Mouse (Mus musculus) left cerebral cortex, adult 6 months (tissue): ENCODE measurements around the gene Gtsf1l. TPM values are rescaled to one million over a fixed set of nuclear protein-coding genes. Genes with fewer than 3 reads are reported as not detected.

ENCODE experiments used
- long read RNA-seq, 2 experiments: library from polyadenylated mRNA; unstranded; transcript quantifications; one replicate each; pipeline ENCODE4 v2.0.0; 2019 to 2020
- polyA plus RNA-seq: library from polyadenylated mRNA; unstranded; fragments of <200 nt; fragmentation: Nextera tagmentation; gene quantifications from 2 replicates; pipeline ENCODE4 v1.2.3, GENCODE M21; 2021

Gtsf1l gene
- polyA plus RNA-seq = not detected in 2 replicates
- long read RNA-seq, experiment 1 = 0 reads
- long read RNA-seq, experiment 2 = 0 reads

DNA sequence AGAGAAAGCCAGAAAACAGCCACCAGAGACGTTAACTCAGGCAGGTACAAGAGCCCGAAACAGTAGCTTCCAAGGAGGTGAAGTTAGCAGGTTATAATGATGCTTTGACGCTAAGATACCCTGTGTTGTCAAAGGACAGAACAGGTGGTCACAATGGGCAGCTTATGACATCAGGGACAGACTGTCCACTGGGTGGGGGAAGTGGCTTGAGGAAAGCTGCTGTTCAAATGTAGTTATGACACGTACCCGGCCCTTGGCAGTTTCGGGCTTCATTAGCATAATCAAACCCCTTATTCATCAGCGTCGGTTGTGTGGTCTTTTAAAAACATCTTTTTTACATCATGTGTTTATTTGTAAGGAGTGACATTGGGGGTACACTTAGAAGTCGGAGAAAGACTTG lies at the start of gene Gtsf1l:
Gene Gtsf1l (minus strand): TSS at position 128 of the 400 bp plus-strand sequence.

DNA sequence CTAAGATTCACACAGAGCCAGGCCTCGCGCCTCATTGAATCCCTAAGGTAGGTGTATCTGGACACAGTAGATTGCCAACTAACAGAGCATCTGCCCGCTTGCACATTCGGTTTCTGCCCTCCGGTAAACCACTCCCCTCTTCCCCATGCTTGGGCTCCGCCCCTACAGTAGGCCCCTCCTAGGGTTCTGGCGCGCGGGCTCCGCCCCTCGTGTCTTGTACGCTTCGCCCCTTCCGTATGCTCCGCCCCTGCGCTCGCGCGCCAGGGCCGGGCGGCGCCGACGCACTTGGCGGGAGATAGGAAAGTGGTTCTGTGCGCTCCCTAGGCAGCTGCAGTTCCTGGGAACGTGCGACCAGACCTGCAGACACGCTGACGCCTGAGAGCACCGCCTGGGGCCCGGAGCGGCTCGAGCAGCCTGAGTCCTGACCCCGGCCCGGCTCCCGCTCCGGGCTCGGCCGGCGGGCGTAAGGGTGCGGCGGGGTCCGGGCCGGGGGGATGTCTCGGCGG lies 33.3 kb downstream of the Gtsf1l start, which contains the start of gene Mybl2:
Gene Mybl2 (plus strand): TSS at position 353 of the 506 bp plus-strand sequence.

Other genes with a start within 250 kb of the Gtsf1l start
- gene Srsf6, start 156.3 kb downstream of the Gtsf1l start, polyA plus RNA-seq = 20.9 and 27.6 TPM in 2 replicates
- gene L3mbtl1, start 144.4 kb downstream of the Gtsf1l start, polyA plus RNA-seq = 2.4 and 2.7 TPM in 2 replicates
- gene Sgk2, start 100.5 kb downstream of the Gtsf1l start, polyA plus RNA-seq = 1.7 and 2.2 TPM in 2 replicates
- 27.9 and 28.8 TPM in 2 replicates for gene Ift52, start 70.5 kb downstream of the Gtsf1l start, polyA plus RNA-seq
- gene Mybl2, start 33.2 kb downstream of the Gtsf1l start, polyA plus RNA-seq = 0.14 TPM in 1 of 2 replicates, not detected in the other
- 21.4 and 40.2 TPM in 2 replicates for gene Tox2, start 115.3 kb upstream of the Gtsf1l start, polyA plus RNA-seq